Mouse (Mus musculus) forebrain, postnatal 0 days (tissue): ENCODE results near the gene Gm5622. TPM values are rescaled to one million over a fixed set of nuclear protein-coding genes. Genes with fewer than 3 reads are reported as not detected.

Experiments used
- polyA plus RNA-seq: library from polyadenylated mRNA; unstranded; fragments of >200 nt; fragmentation: Nextera tagmentation; extraction: Ambion mirVana; gene quantifications from 2 replicates; pipeline ENCODE4 v1.2.1, GENCODE M21; 2015
- total RNA-seq: library from RNA; depleted of rRNA; stranded (reverse); fragments of >200 nt; gene quantifications from 2 replicates; pipeline ENCODE4 v1.2.3, GENCODE M21; 2014; rRNA removed

Gene Gm5622
- total and polyA plus RNA-seq, 2 experiments from 2014 or later, result not detected

Other genes with a start within 250 kb of the Gm5622 start
- gene Gm7247, start 191.0 kb upstream of the Gm5622 start, total RNA-seq, result not detected in 2 replicates
- gene Gm7247, start 191.0 kb upstream of the Gm5622 start, polyA plus RNA-seq, result not detected in 2 replicates
- gene Vmn2r88, start 142.0 kb upstream of the Gm5622 start, total RNA-seq, result not detected in 2 replicates
- not detected in 2 replicates for gene Vmn2r88, start 142.0 kb upstream of the Gm5622 start, polyA plus RNA-seq
- not detected in 2 replicates for gene Vmn2r89, start 100.9 kb upstream of the Gm5622 start, total RNA-seq
- not detected in 2 replicates for gene Vmn2r89, start 100.9 kb upstream of the Gm5622 start, polyA plus RNA-seq
- gene Gm17175, start 21.3 kb downstream of the Gm5622 start, total RNA-seq, result not detected in 2 replicates
- not detected in 2 replicates for gene Gm17175, start 21.3 kb downstream of the Gm5622 start, polyA plus RNA-seq
- not detected in 2 replicates for gene Gm17174, start 39.3 kb downstream of the Gm5622 start, total RNA-seq
- not detected in 2 replicates for gene Gm17174, start 39.3 kb downstream of the Gm5622 start, polyA plus RNA-seq
- not detected in 2 replicates for gene Gm17078, start 58.5 kb downstream of the Gm5622 start, total RNA-seq
- not detected in 2 replicates for gene Gm17078, start 58.5 kb downstream of the Gm5622 start, polyA plus RNA-seq
- not detected in 2 replicates for gene Gm4181, start 82.9 kb downstream of the Gm5622 start, total RNA-seq
- gene Gm4181, start 82.9 kb downstream of the Gm5622 start, polyA plus RNA-seq, result not detected in 2 replicates
- gene Gm17079, start 142.7 kb downstream of the Gm5622 start, total RNA-seq, result not detected in 2 replicates
- not detected in 2 replicates for gene Gm17079, start 142.7 kb downstream of the Gm5622 start, polyA plus RNA-seq
- not detected in 2 replicates for gene Gm5800, start 164.4 kb downstream of the Gm5622 start, total RNA-seq
- not detected in 2 replicates for gene Gm5800, start 164.4 kb downstream of the Gm5622 start, polyA plus RNA-seq
- gene Ang4, start 220.8 kb downstream of the Gm5622 start, total RNA-seq, result not detected in 2 replicates
- gene Ang4, start 220.8 kb downstream of the Gm5622 start, polyA plus RNA-seq, result not detected in 2 replicates
- not detected in 2 replicates for gene AY358078, start 247.3 kb downstream of the Gm5622 start, total RNA-seq
- gene AY358078, start 247.3 kb downstream of the Gm5622 start, polyA plus RNA-seq, result not detected in 2 replicates